Mouse (Mus musculus): ENCODE data around the gene Ppp1r1b.
"Not testable (repeated sequence)": the region's sequence is repeated elsewhere in the genome, so short reads cannot be mapped to it uniquely, and the experiment has no call there.

The Ppp1r1b gene

DNA sequence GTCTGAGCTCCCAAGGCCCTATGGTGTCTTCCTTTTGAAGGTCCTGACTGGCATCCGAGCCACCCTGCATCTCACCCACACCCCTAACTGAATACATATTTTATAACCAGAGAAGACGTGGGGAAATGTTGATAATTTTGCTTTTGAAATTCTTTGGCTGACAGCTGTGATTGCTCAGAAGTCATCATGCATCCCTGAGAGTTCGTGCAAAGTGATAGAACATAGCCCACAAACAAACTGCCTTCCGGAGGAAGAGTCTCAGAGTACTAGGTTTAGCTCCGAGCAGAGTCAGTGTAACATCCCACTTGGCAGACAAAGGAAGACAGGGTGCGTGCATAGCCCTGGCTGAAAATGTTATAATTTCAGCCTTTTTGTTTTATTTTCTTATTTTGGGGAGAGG, 25.0 kb downstream of the Ppp1r1b start:
- DNase-seq (ENCODE audit: low read depth), result no peak

- no peak for DNase-seq (ENCODE audit: low read depth)
Measured at GRCm38 (mm10) chr11:98374266-98374665, 26.1 kb downstream of the Ppp1r1b start.

GRCm38 (mm10) chr11:98376756-98377155, 28.6 kb downstream of the Ppp1r1b start:
- DNase-seq (ENCODE audit: low read depth), result no peak

DNA sequence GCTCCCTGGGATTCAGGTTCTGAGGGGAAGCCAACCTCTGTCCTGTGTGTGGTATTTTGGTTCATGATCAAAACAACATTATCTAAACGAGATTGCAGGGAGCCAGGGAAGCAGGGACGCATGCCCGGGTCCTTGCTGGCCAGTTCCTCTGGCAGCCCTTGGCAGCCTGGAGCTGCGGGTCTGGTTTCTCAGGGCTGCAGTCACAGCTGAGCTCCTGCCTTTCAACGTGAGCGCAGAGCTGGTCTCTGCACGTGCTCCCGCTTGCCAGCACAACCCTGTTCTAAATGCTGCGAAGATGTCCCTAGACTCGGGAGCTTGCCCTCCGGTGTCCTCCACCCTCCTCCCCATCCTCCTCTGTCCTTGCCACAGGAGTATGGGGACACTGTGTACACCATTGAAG, 29.6 kb downstream of the Ppp1r1b start:
- DNase-seq (ENCODE audit: low read depth), result no peak

- DNase-seq (ENCODE audit: low read depth), result no peak
Measured at GRCm38 (mm10) chr11:98379379-98379778, 31.2 kb downstream of the Ppp1r1b start.

DNA sequence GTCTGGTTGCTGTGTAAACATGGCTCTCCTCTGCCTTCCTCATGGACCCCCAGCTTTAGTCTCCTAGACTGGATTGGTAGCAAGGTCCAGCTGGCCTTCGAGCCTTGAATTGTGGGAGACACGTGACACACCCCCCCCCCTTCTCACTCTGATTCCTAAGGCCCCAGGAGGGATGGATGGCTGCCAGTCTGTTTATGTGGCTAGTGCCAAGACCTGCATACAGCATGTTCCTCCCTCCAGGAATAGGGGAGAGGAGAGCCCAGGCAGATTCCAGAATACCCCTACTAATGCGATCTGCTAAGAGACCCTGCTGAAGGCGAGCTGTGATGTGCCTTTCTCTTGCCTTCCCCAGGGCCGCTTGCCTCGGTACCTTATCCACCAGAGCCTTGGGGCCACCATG, 31.9 kb downstream of the Ppp1r1b start:
- no peak for DNase-seq (ENCODE audit: low read depth)

- no peak for DNase-seq (ENCODE audit: low read depth)
Measured at GRCm38 (mm10) chr11:98381651-98382050, 33.4 kb downstream of the Ppp1r1b start.

- DNase-seq (ENCODE audit: low read depth), result not testable (repeated sequence)
Measured at GRCm38 (mm10) chr11:98382405-98382804, 34.2 kb downstream of the Ppp1r1b start.

DNA sequence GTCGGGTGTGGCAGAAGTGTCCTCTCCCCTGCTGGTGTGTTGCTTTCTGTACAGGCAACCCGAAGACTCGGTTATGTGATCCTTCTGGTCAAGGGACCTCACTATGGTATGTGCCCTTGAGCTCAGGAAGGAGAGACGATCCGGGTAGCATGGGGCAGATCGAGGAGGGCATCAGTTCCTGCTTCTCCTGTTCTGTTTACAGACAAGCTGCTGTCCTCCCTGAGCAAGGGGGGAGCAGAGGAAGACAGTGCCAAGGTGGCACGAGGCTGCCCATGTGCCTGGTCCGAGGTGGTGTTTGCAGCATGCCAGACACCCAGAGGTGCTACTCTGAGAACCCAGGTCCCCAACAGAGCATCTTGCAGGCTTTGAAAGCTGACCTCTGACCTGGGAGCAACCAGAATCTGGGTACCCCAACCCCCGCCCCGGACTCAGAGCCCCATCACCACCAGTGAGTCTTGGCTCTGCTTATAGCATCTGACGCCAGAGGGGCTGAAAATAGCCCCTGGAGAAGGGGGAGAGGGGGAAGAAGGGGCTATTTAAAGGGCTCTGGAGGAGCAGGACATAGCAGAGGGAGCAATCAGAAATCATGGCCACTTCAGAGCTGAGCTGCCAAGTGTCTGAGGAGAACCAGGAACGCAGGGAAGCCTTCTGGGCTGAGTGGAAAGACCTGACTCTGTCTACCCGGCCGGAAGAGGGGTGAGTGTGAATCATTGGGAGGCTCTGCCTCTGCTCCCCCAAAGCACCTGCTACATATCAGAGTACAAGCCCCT, 35.2 kb downstream of the Ppp1r1b start, which contains the start of gene Tcap:
Gene Tcap, plus strand, starts transcription at position 551 of the 770 bp plus-strand sequence.
- no peak for DNase-seq (ENCODE audit: low read depth)

GRCm38 (mm10) chr11:98384216-98384615, 36.0 kb downstream of the Ppp1r1b start:
- no peak for DNase-seq (ENCODE audit: low read depth)

DNA sequence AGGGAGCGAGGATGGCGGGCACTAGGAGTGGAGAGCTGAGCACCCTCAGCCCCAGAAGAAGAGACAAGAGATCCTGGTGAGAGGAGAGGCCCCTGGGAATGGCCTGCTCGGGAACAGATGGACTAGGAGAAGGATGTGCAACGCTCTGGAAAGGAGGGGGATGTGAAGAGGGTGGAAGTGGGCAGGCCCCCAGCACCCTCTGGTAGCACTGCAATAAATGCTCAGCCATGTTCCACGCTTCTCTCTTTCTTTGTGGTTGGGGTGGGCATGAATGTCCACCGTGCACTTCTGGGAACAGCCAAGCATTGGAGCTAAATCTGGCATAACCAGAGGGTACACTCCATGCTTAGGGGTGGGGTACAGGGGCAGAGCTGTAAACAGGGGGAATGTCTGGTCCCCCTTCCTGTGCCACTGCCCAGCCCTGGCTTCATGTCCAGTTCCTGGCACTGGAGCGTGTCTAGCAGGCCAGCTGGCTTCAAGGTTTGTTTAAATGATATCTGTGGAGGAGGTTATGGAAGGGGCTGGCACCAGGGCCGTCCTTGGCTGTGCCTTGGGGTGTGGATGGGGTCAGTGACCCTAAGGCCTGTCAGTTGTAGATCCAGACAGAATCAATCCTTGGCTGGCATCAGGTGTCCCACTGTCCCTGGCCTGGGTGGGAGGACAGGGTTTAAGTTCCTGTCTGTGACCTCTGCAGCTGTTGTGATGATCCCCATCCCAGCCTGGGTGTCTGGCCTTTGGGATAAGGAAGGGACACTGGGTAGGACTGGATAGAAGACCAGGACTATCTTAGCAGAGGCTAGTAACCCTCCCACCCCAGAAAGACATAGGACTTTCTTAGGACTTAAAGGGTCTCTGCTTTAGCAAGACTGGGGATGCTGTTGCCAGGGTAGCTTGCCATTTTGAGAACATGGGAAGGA, 36.8 kb downstream of the Ppp1r1b start:
- no peak for DNase-seq (ENCODE audit: low read depth)

DNA sequence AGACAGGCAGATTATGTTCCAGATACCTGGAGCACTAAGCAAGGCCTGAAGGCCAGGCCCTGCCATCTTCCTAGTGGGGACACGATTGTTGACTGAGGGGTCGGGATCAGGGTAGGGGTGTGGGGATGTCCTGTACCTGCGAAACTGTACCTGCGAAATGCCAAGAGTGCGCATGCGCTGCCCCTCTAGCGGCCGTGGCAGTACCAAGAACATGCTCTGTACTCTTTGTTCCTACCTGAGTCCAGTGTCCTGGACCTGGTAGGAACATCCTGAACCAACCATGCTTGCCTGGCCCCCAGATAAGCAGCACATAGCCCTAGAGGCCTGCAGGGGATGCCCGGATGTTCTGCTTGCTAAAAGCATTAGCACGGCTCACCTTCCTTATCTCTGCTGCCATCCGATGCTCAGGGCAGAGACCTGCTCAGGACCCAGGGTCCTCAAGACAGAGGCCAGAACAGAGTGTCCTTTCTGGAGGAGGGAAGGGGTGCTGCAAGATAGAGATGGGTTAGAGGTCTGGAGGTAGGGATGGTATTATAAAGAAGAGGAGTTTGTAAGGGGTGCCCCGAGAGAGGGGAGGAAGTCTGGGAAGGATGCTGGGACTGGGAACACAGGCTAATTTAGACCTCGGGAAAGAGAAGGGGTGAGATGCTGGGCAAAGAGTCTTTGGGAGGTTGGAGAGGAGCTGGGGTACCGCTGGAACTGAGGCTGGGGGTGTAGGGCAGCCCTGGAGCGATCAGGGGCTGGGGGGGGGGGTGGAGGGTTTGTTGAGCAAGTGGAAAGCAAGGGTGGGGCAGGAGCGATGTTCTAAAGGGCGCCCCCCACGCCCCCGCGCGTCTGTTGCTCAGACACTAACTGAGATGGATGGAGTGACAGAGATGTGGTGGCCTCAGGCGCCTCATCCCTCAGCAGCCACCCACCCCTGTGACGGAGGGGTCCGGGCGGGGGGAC, 37.7 kb downstream of the Ppp1r1b start, which contains the start of gene Pnmt:
Gene Pnmt, plus strand, starts transcription at position 813 of the 948 bp plus-strand sequence.
- no peak for DNase-seq (ENCODE audit: low read depth)

GRCm38 (mm10) chr11:98386596-98386995, 38.4 kb downstream of the Ppp1r1b start:
- peak; percentile 34 for DNase-seq (ENCODE audit: low read depth)

GRCm38 (mm10) chr11:98387056-98387577, 38.9 kb downstream of the Ppp1r1b start:
- no peak for DNase-seq (ENCODE audit: low read depth)

- no peak for DNase-seq (ENCODE audit: low read depth)
Measured at GRCm38 (mm10) chr11:98388282-98388681, 40.1 kb downstream of the Ppp1r1b start.

DNA sequence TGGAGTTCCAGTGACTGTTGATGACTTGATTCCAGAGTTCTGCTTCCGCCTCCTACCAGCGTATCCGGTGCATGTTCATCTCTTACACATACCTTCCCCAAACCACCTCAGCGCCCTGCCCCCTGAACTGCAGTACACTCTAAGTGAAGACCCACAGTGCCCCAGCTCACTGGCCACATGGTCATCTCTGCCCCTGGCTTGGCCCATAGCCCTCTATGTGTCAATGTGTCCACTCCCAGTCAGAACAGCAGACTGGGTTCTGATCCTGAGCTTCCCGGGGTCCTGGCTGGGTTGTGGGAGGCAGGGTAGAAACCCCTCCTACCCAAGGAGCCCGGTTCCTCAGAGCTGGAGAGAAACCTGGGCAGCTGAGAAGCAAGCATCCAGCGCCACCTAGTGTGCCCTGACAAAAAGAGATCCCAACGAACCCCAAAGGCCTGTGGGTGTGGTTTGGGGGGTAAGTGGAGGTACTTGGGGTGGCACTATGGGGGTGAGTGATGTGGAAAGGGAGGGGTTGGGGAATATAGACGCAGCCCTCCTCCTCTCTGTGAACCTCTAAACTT, 41.1 kb downstream of the Ppp1r1b start:
- DNase-seq (ENCODE audit: low read depth), result peak; percentile 72

GRCm38 (mm10) chr11:98390141-98390540, 41.9 kb downstream of the Ppp1r1b start:
- no peak for DNase-seq (ENCODE audit: low read depth)

GRCm38 (mm10) chr11:98392034-98392433, 43.8 kb downstream of the Ppp1r1b start:
- no peak for DNase-seq (ENCODE audit: low read depth)

- DNase-seq (ENCODE audit: low read depth), result no peak
Measured at GRCm38 (mm10) chr11:98392645-98393044, 44.4 kb downstream of the Ppp1r1b start.

DNA sequence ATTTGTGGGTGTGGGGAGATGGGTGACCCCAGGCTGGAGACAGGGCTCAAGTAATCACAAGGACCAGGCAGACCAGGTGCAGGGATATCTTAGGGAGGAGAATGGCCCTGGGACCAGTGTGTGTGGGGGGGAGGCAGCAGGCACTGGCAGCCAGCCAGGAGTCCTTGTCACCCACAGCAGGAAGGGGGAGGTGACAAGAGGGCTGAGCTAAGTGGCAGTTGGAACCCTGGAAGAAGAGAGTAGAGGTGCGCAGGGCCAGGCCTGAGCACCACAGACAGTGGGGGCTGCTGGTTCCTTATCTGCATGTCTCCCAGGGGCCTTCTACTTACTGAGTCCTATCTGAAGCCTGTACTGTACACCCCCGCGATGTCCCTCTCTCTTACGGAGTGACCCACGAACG, 45.1 kb downstream of the Ppp1r1b start:
- peak; percentile 57 for DNase-seq (ENCODE audit: low read depth)

DNA sequence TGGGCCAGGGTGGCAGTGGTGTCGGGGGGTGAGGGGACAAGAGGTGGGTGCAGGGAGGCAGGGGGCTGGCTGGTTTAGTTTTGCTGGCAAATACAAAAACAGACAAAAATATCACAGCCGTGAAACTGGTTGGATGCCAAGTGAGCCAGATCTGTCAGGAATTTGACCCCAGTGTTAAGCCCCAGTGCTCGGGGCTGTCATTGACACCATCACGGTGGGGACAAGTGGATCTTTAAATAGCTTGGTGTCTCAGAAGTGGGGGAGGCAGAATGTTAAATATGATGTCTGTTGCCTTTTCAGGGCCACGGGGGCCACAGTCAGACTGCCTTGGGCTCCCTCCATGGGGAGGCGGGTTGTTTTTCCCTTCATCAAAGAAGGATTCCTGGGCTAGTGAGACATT, 46.1 kb downstream of the Ppp1r1b start:
- DNase-seq (ENCODE audit: low read depth), result no peak

All from induced T-regulatory cell, adult 2 months (primary cell).